Mouse (Mus musculus): ENCODE results near the gene Itih5. TPM values are rescaled to one million over a fixed set of nuclear protein-coding genes. Genes with fewer than 3 reads are reported as not detected.

The Itih5 gene
- polyA plus RNA-seq, 1 experiment = not detected

DNA sequence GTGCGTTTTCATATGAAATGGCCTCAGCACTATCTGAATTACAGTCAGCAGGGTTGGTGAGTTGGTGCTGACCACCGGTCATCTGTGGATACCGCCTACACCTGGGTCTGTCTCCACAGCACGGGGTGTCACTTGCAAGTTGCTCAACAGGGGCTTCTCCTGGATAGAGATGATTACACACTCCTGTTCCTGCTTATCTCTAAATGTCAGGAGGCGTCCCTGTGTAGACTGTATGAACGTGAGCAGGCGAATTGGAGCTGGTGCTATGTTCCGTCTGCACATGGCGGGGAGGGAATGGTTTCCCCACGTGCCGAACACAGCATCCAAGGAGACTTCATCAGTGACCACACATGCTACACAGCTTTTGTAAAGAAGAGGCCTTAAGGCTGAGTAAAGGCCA lies 13.9 kb downstream of the Itih5 start:
- Histone ChIP-seq H3ac (ENCODE audit: control insufficient read depth, insufficient read length, low read depth) (no peak overlapping the region), H3K36me3 (ENCODE audit: control insufficient read depth, insufficient read depth) (no peaks in the 10 kb centered on the region), H3K27me3 (ENCODE audit: control insufficient read depth, insufficient read depth, insufficient read length) (no peaks in the 10 kb centered on the region), H3K79me3 (ENCODE audit: low read depth) (no peaks in the 10 kb centered on the region), H3K4me3 (ENCODE audit: insufficient read depth, poor library complexity, severe bottlenecking) (no peak overlapping the region), H3K79me2 (ENCODE audit: control insufficient read depth, insufficient read depth) (no peaks in the 10 kb centered on the region)
- TF ChIP-seq CEBPB (IDR thresholded peaks at IDR 0.05; ENCODE audit: low read depth) (no peak), FOSL1 (IDR thresholded peaks at IDR 0.05; ENCODE audit: insufficient read depth, low read length, poor library complexity, severe bottlenecking) (no peak), MYOG (IDR thresholded peaks at IDR 0.05; ENCODE audit: control insufficient read depth, extremely low read depth, insufficient read length) (no peak), USF1 (IDR thresholded peaks at IDR 0.05; ENCODE audit: low read depth) (no peak), CTCF (IDR thresholded peaks at IDR 0.05; ENCODE audit: control insufficient read depth, insufficient read depth, insufficient read length) (no peak)

- no peaks in the 10 kb centered on the region for H3K79me2 ChIP-seq (ENCODE audit: control insufficient read depth, insufficient read depth)
- no peak overlapping the region for H3ac ChIP-seq (ENCODE audit: control insufficient read depth, insufficient read length, low read depth)
- H3K4me3 ChIP-seq (ENCODE audit: insufficient read depth, poor library complexity, severe bottlenecking) = no peak overlapping the region
- no peak for TF ChIP-seq USF1 (IDR thresholded peaks at IDR 0.05; ENCODE audit: low read depth)
- H3K36me3 ChIP-seq (ENCODE audit: control insufficient read depth, insufficient read depth) = no peaks in the 10 kb centered on the region
- H3K79me3 ChIP-seq (ENCODE audit: low read depth) = no peaks in the 10 kb centered on the region
- H3K27me3 ChIP-seq (ENCODE audit: control insufficient read depth, insufficient read depth, insufficient read length) = no peaks in the 10 kb centered on the region
Measured at GRCm38 (mm10) chr2:10168016-10168415, 14.6 kb downstream of the Itih5 start.

DNA sequence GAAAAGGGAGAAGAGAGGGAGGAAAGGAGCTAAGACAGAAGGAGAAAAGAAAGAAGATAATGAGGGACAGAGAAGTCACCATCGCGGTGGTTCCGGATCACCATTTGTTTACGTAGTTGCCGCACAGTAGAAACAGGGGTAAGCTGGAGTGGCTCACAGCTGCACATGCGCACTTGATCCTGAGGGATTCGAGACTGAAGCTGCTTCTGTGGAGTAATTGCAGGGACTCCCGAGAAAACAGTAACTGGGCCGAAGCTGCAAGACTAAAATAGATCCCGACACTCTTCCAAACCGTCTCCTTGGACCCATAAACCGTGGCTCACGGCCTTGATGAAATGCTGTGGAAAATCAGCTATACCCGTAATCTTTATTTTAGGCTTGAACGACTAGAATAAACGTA lies 16.6 kb downstream of the Itih5 start:
- TF ChIP-seq MYOG (IDR thresholded peaks at IDR 0.05; ENCODE audit: control insufficient read depth, extremely low read depth, insufficient read length) = no peak
- no peak for TF ChIP-seq MYOD1 (IDR thresholded peaks at IDR 0.05; ENCODE audit: control insufficient read depth, insufficient read length, low read depth)
- TF ChIP-seq CTCF (IDR thresholded peaks at IDR 0.05; ENCODE audit: control insufficient read depth, insufficient read depth, insufficient read length) = no peak
- no peak for TF ChIP-seq FOSL1 (IDR thresholded peaks at IDR 0.05; ENCODE audit: insufficient read depth, low read length, poor library complexity, severe bottlenecking)
- TF ChIP-seq MAX (IDR thresholded peaks at IDR 0.05) = no peak
- TF ChIP-seq CEBPB (IDR thresholded peaks at IDR 0.05; ENCODE audit: low read depth) = no peak
- H3K4me3 ChIP-seq (ENCODE audit: insufficient read depth, poor library complexity, severe bottlenecking) = no peak overlapping the region
- H3K79me2 ChIP-seq (ENCODE audit: control insufficient read depth, insufficient read depth) = no peaks in the 10 kb centered on the region

GRCm38 (mm10) chr2:10193553-10193952 lies 40.2 kb downstream of the Itih5 start:
- H3K4me3 ChIP-seq (ENCODE audit: insufficient read depth, poor library complexity, severe bottlenecking) = no peak overlapping the region
- no peaks in the 10 kb centered on the region for H3K27me3 ChIP-seq (ENCODE audit: control insufficient read depth, insufficient read depth, insufficient read length)
- TF ChIP-seq CTCF (IDR thresholded peaks at IDR 0.05; ENCODE audit: control insufficient read depth, insufficient read depth, insufficient read length) (no peak), MYOD1 (IDR thresholded peaks at IDR 0.05; ENCODE audit: control insufficient read depth, insufficient read length, low read depth) (no peak), FOSL1 (IDR thresholded peaks at IDR 0.05; ENCODE audit: insufficient read depth, low read length, poor library complexity, severe bottlenecking) (no peak), MAX (IDR thresholded peaks at IDR 0.05) (no peak), MYOG (IDR thresholded peaks at IDR 0.05; ENCODE audit: control insufficient read depth, extremely low read depth, insufficient read length) (no peak), USF1 (IDR thresholded peaks at IDR 0.05; ENCODE audit: low read depth) (no peak), CEBPB (IDR thresholded peaks at IDR 0.05; ENCODE audit: low read depth) (no peak)
- no peak overlapping the region for H3ac ChIP-seq (ENCODE audit: control insufficient read depth, insufficient read length, low read depth)
- no peaks in the 10 kb centered on the region for H3K79me2 ChIP-seq (ENCODE audit: control insufficient read depth, insufficient read depth)
- no peaks in the 10 kb centered on the region for H3K36me3 ChIP-seq (ENCODE audit: control insufficient read depth, insufficient read depth)
- no peaks in the 10 kb centered on the region for H3K79me3 ChIP-seq (ENCODE audit: low read depth)

More for the DNA sequence above, 16.6 kb downstream of the Itih5 start:
- no peak overlapping the region for H3ac ChIP-seq (ENCODE audit: control insufficient read depth, insufficient read length, low read depth)
- H3K36me3 ChIP-seq (ENCODE audit: control insufficient read depth, insufficient read depth) = no peaks in the 10 kb centered on the region
- H3K27me3 ChIP-seq (ENCODE audit: control insufficient read depth, insufficient read depth, insufficient read length) = no peaks in the 10 kb centered on the region
- no peaks in the 10 kb centered on the region for H3K79me3 ChIP-seq (ENCODE audit: low read depth)

DNA sequence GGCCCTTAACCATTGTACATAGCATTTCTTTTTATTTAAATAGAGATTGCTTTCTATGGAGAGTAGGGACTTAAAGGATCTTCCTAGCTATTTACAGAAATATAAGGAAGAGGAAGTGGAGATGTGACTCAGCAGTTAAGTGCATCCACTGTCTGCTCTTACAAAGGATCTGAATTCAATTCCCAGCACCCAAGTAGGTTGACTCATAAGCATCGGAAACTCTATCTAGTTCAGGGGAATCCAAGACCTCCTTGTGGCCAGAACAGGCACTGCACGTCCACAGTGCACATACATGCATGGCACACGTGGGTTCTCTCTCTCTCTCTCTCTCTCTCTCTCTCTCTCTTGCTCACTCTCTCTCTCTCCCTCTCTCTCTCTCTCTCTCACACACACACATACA lies 41.8 kb downstream of the Itih5 start:
- H3K79me3 ChIP-seq (ENCODE audit: low read depth) = no peaks in the 10 kb centered on the region
- H3K79me2 ChIP-seq (ENCODE audit: control insufficient read depth, insufficient read depth) = no peaks in the 10 kb centered on the region
- H3ac ChIP-seq (ENCODE audit: control insufficient read depth, insufficient read length, low read depth) = no peak overlapping the region
- TF ChIP-seq MYOD1 (IDR thresholded peaks at IDR 0.05; ENCODE audit: control insufficient read depth, insufficient read length, low read depth) (no peak), MYOG (IDR thresholded peaks at IDR 0.05; ENCODE audit: control insufficient read depth, extremely low read depth, insufficient read length) (no peak), CTCF (IDR thresholded peaks at IDR 0.05; ENCODE audit: control insufficient read depth, insufficient read depth, insufficient read length) (no peak), CEBPB (IDR thresholded peaks at IDR 0.05; ENCODE audit: low read depth) (no peak), MAX (IDR thresholded peaks at IDR 0.05) (no peak), USF1 (IDR thresholded peaks at IDR 0.05; ENCODE audit: low read depth) (no peak), FOSL1 (IDR thresholded peaks at IDR 0.05; ENCODE audit: insufficient read depth, low read length, poor library complexity, severe bottlenecking) (no peak)
- no peak overlapping the region for H3K4me3 ChIP-seq (ENCODE audit: insufficient read depth, poor library complexity, severe bottlenecking)
- H3K27me3 ChIP-seq (ENCODE audit: control insufficient read depth, insufficient read depth, insufficient read length) = no peaks in the 10 kb centered on the region
- H3K36me3 ChIP-seq (ENCODE audit: control insufficient read depth, insufficient read depth) = no peaks in the 10 kb centered on the region

GRCm38 (mm10) chr2:10199326-10199725 lies 46.0 kb downstream of the Itih5 start:
- no peaks in the 10 kb centered on the region for H3K79me3 ChIP-seq (ENCODE audit: low read depth)
- no peaks in the 10 kb centered on the region for H3K27me3 ChIP-seq (ENCODE audit: control insufficient read depth, insufficient read depth, insufficient read length)
- TF ChIP-seq CTCF (IDR thresholded peaks at IDR 0.05; ENCODE audit: control insufficient read depth, insufficient read depth, insufficient read length) (no peak), CEBPB (IDR thresholded peaks at IDR 0.05; ENCODE audit: low read depth) (no peak), MYOG (IDR thresholded peaks at IDR 0.05; ENCODE audit: control insufficient read depth, extremely low read depth, insufficient read length) (no peak), USF1 (IDR thresholded peaks at IDR 0.05; ENCODE audit: low read depth) (no peak), MAX (IDR thresholded peaks at IDR 0.05) (no peak), FOSL1 (IDR thresholded peaks at IDR 0.05; ENCODE audit: insufficient read depth, low read length, poor library complexity, severe bottlenecking) (no peak), MYOD1 (IDR thresholded peaks at IDR 0.05; ENCODE audit: control insufficient read depth, insufficient read length, low read depth) (no peak)
- H3ac ChIP-seq (ENCODE audit: control insufficient read depth, insufficient read length, low read depth) = no peak overlapping the region
- no peaks in the 10 kb centered on the region for H3K79me2 ChIP-seq (ENCODE audit: control insufficient read depth, insufficient read depth)
- no peaks in the 10 kb centered on the region for H3K36me3 ChIP-seq (ENCODE audit: control insufficient read depth, insufficient read depth)
- H3K4me3 ChIP-seq (ENCODE audit: insufficient read depth, poor library complexity, severe bottlenecking) = no peak overlapping the region

Data from C2C12 (cell line).